Mouse (Mus musculus) G1E-ER4 (cell line): ENCODE results near the gene Srrm2. TPM values are rescaled to one million over a fixed set of nuclear protein-coding genes. Genes with fewer than 3 reads are reported as not detected.

Experiments used
- GATA1 ChIP-seq: IDR thresholded peaks from one replicate; pipeline ENCODE4 v1.8.0; 2012; ENCODE audit warnings: low read length, inconsistent platforms
- polyA plus RNA-seq: library from polyadenylated mRNA; stranded (reverse); fragments of >175 nt; gene quantifications from 2 replicates; pipeline ENCODE4 v1.2.3, GENCODE M21; 2012

Gene Srrm2
- polyA plus RNA-seq, 1 experiment, result 91.1 TPM

GRCm38 (mm10) chr17:23755689-23756088, 34.6 kb upstream of the Srrm2 start:
- TF ChIP-seq GATA1, result no peak

GRCm38 (mm10) chr17:23757581-23757980, 32.8 kb upstream of the Srrm2 start:
- no peak for TF ChIP-seq GATA1

GRCm38 (mm10) chr17:23758801-23759200, 31.5 kb upstream of the Srrm2 start:
- TF ChIP-seq GATA1, result no peak

GRCm38 (mm10) chr17:23760231-23760630, 30.1 kb upstream of the Srrm2 start:
- no peak for TF ChIP-seq GATA1

GRCm38 (mm10) chr17:23761155-23761554, 29.2 kb upstream of the Srrm2 start:
- no peak for TF ChIP-seq GATA1

GRCm38 (mm10) chr17:23762976-23763375, 27.4 kb upstream of the Srrm2 start:
- TF ChIP-seq GATA1, result no peak

GRCm38 (mm10) chr17:23770493-23770892, 19.8 kb upstream of the Srrm2 start:
- no peak for TF ChIP-seq GATA1

- TF ChIP-seq GATA1, result no peak
These were observed 19.4 kb upstream of the Srrm2 start for GRCm38 (mm10) chr17:23770896-23771283.

GRCm38 (mm10) chr17:23771284-23772218, 18.8 kb upstream of the Srrm2 start, which contains the start of gene Flywch1:
TSS of gene Flywch1 (minus strand) at chr17:23771602.
- TF ChIP-seq GATA1, result no peak

GRCm38 (mm10) chr17:23773676-23774075, 16.7 kb upstream of the Srrm2 start:
- no peak for TF ChIP-seq GATA1

- no peak for TF ChIP-seq GATA1
These were observed 16.2 kb upstream of the Srrm2 start for GRCm38 (mm10) chr17:23774090-23774489.

- no peak for TF ChIP-seq GATA1
These were observed 14.1 kb upstream of the Srrm2 start for GRCm38 (mm10) chr17:23776216-23776615.

- TF ChIP-seq GATA1, result no peak
These were observed 13.2 kb upstream of the Srrm2 start for GRCm38 (mm10) chr17:23777141-23777540.

- TF ChIP-seq GATA1, result no peak
These were observed 11.9 kb upstream of the Srrm2 start for GRCm38 (mm10) chr17:23778447-23778846.

- TF ChIP-seq GATA1, result no peak
These were observed 7.0 kb upstream of the Srrm2 start for GRCm38 (mm10) chr17:23783352-23783751.

- TF ChIP-seq GATA1, result no peak
These were observed 4.5 kb upstream of the Srrm2 start, which contains the start of gene Flywch2 for GRCm38 (mm10) chr17:23785561-23786471. TSS of gene Flywch2 (minus strand) at chr17:23786081.

- TF ChIP-seq GATA1, result no peak
These were observed 3.8 kb upstream of the Srrm2 start for GRCm38 (mm10) chr17:23786510-23786931.
